Mouse (Mus musculus) left cerebral cortex, adult 2 months (tissue): Measurements from ENCODE around the gene Zdhhc7. TPM values are rescaled to one million over a fixed set of nuclear protein-coding genes. Genes with fewer than 3 reads are reported as not detected.

Source experiments
- DNase-seq, 2 experiments: peaks; one replicate each; pipeline ENCODE4 v3.0.0; 2021 to 2022; ENCODE audit warnings: low spot score in 2 of 2, mixed read lengths in 1 of 2; ENCODE audit errors: extremely low spot score in 1 of 2
- H3K27ac ChIP-seq: fragments of 200-600 bp; 2 replicates; pipeline ENCODE4 v1.8.1; 2022
- H3K4me3 ChIP-seq: fragments of 200-600 bp; 2 replicates; pipeline ENCODE4 v1.8.1; 2022
- CTCF ChIP-seq: fragments of 200-600 bp; IDR thresholded peaks from 2 replicates; pipeline ENCODE4 v1.8.1; 2022; ENCODE audit warnings: antibody characterized with exemption, mild to moderate bottlenecking, moderate library complexity
- intact Hi-C: fragments of 180-260 bp; cut with DNase I; formaldehyde crosslinking; loops from one replicate; pipeline ENCODE4 v1.15.1; 2025
- total RNA-seq, 2 experiments: library from RNA; stranded (reverse); gene quantifications; 2 replicates each; pipeline ENCODE4 v1.2.3; 2021

The Zdhhc7 gene
- total RNA-seq, 2 experiments from 2014 or later = 33.5 to 38.5 TPM

DNA sequence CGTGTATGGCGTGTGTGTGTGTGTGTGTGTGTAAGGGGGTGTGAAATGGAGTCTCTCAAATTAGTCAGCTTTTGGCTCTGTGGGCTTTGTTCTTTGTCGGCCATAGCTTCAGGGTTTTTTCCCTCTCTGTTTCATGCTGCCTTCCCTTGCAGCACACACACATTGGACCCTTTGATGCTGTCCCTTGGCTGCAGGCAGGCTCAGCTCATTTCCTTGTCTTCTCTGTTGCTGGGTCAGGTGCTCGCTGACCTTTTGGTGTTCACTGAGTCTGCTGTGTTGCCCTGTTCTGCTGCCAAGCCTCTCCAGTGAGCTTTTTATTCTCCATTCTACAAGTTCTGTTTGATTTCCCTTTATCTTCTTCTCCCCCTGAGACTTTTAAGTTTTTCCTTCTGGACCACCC lies 28.3 kb upstream of the Zdhhc7 start:
- no peak for TF ChIP-seq CTCF
- intact Hi-C loops = no loop called here
- no peak overlapping the region for H3K4me3 ChIP-seq
- no peak overlapping the region for H3K27ac ChIP-seq
- DNase-seq = no peak

DNA sequence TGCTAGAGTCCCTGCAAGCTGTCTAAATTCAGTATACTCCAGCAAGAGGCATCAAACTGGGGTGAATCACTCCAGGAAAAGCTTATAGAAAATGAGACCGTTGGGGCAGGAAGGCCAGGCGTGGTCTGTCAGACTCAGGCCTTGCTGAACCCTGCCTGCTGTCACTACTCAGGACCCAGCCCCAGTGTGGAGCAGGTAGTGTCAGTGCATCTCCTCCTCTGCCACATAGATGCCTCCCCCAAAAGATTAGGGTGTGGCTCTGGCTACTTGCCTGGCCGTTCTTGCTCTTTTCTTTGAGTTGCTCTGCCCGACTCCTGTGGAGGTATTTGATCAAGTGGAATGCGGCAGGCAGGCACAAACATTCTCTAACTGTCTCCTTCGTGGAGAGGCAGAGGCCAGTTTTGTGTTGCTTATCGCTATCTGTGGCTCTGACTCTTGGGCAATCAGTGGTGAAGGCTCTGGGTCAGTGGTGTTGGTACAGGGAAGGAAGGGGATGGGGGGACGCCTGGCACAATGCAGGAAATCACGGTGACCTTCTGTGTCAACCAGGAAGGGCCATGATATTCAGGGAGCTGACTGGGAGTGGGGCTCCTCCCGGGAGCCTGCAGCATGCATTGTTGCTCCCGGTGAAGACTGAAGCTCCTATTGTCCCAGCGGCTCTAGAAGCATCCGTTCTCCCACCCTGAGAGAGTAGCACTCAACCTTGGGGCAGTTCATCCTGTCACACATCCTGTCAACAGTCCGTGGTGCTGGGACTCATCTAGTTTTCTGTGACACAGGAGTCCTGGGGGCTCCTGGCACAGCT lies 25.3 kb upstream of the Zdhhc7 start:
- intact Hi-C loops = no loop called here
- Histone ChIP-seq H3K27ac (no peak overlapping the region), H3K4me3 (no peak overlapping the region)
- DNase-seq = no peak
- TF ChIP-seq CTCF = no peak

- intact Hi-C loops = no loop called here
Observed at GRCm38 (mm10) chr8:120124836-120125389, 23.6 kb upstream of the Zdhhc7 start.

GRCm38 (mm10) chr8:120124261-120124660 lies 23.0 kb upstream of the Zdhhc7 start:
- DNase-seq = no peak
- no peak overlapping the region for H3K4me3 ChIP-seq
- TF ChIP-seq CTCF = no peak
- 0 out of 2 replicates have a peak overlapping the region, but pooled peaks have one; percentile 26 for H3K27ac ChIP-seq
- intact Hi-C loops = no loop called here

More at GRCm38 (mm10) chr8:120124836-120125389, 23.6 kb upstream of the Zdhhc7 start:
- H3K27ac ChIP-seq = no peak overlapping the region
- no peak for DNase-seq
- no peak overlapping the region for H3K4me3 ChIP-seq
- TF ChIP-seq CTCF = no peak

- intact Hi-C loops = no loop called here
- Histone ChIP-seq H3K4me3 (no peak overlapping the region), H3K27ac (no peak overlapping the region)
- TF ChIP-seq CTCF = no peak
- no peak for DNase-seq
Observed at GRCm38 (mm10) chr8:120120951-120121350, 19.7 kb upstream of the Zdhhc7 start.

- H3K27ac ChIP-seq = peak overlapping the region; percentile 63
- intact Hi-C loops = no loop called here
Observed at GRCm38 (mm10) chr8:120119931-120120330, 18.6 kb upstream of the Zdhhc7 start.

DNA sequence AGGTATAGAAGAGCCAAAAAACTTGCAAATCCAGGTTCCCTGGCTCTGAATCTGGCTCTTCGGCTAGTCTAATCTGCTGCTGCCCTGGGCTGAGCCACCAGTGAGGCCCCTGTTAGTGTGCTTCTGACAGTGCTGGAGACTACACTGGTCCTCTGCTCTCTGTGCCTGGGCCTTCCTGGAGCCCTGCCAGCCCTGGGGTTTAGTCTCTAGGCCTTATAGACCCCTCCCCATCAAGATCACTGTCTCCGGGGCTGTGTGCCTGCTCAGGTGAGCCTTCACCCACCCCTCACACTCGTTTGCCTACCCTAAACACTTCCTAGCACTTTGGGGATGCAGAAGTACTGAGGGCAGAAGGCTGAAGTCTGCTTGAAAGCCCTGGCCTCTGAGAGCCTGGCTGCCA lies 18.1 kb upstream of the Zdhhc7 start:
- no peak for TF ChIP-seq CTCF
- H3K4me3 ChIP-seq = no peak overlapping the region
- intact Hi-C loops = no loop called here

More at GRCm38 (mm10) chr8:120119931-120120330, 18.6 kb upstream of the Zdhhc7 start:
- no peak overlapping the region for H3K4me3 ChIP-seq
- DNase-seq = no peak
- no peak for TF ChIP-seq CTCF

GRCm38 (mm10) chr8:120118847-120119246 lies 17.6 kb upstream of the Zdhhc7 start:
- peak overlapping the region; percentile 63 for H3K27ac ChIP-seq
- TF ChIP-seq CTCF = no peak
- no peak for DNase-seq
- intact Hi-C loops = no loop called here
- H3K4me3 ChIP-seq = no peak overlapping the region

More for the DNA sequence above, 18.1 kb upstream of the Zdhhc7 start:
- DNase-seq = no peak
- H3K27ac ChIP-seq = peak overlapping the region; percentile 63

- intact Hi-C loops = no loop called here
- Histone ChIP-seq H3K27ac (no peak overlapping the region; the same call in 1 of the 2 replicates), H3K4me3 (no peak overlapping the region)
- DNase-seq = no peak
- no peak for TF ChIP-seq CTCF
Observed at GRCm38 (mm10) chr8:120118162-120118561, 16.9 kb upstream of the Zdhhc7 start.

DNA sequence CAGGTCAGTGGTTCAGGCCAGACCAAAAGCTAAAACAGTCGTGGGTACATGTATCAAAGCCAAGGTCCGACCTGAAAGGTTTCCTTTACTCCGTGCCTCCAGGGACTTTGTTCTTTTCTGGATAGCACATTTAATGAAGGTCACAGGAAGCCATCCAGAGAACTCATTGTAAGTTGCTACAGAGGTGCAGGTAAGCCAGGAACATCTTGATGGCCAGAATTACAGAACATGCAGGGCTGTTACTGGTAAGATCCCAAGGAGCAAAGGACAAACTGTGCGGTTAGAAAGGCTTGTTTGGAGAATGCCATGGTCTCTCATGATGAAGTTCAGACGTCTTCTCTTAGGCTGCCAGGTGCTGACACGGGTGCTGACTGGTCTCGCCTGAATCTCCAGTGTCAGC lies 15.3 kb upstream of the Zdhhc7 start:
- DNase-seq = no peak
- Histone ChIP-seq H3K4me3 (no peak overlapping the region), H3K27ac (no peak overlapping the region)
- intact Hi-C loops = no loop called here
- no peak for TF ChIP-seq CTCF

DNA sequence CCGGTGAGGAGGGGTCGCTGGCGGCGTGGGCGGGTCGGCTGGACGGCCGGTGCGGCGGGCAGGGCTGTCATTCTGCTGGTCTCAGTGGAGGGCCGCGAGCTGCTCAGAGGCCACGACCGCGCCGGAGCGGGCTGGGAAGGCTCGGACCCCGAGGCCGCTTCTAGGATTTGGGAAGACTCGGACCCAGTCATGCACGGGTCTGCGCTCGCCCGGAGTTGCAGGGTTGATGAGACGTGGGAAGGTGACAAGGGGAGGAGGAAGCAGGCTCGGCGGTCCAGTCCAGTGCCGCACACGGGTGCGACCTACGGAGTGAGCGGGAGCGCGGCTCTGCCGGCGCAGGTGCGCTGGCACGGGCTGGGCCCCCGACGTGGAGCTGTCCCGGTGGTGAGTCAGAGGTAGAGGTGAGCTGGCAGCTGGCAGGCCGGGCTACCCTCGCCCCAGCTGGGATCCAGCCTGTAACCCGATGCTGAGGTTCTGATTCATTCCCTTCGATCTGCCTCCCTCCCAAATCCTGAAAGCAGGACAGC lies 13.1 kb upstream of the Zdhhc7 start:
- H3K27ac ChIP-seq = peak overlapping the region; percentile 81
- H3K4me3 ChIP-seq = peak overlapping the region; percentile 61
- DNase-seq = peak in 1 of 2 experiments; percentile 45
- intact Hi-C loops = loop anchor here (2.0 kb wide), 1 partner anchor 26 kb away; no protein-coding TSS in a partner anchor
- no peak for TF ChIP-seq CTCF

- intact Hi-C loops = loop anchor here (2.0 kb wide), 1 partner anchor 27 kb away; no protein-coding TSS in a partner anchor
- peak; percentile 65 for TF ChIP-seq CTCF
- DNase-seq = peak; percentile 99 to 100
- H3K4me3 ChIP-seq = peak within 1 kb of the TSS; percentile 61
- H3K27ac ChIP-seq = peak within 1 kb of the TSS; percentile 93
Observed at GRCm38 (mm10) chr8:120113758-120114255, 12.5 kb upstream of the Zdhhc7 start, which contains the start of gene 6430548M08Rik. Gene 6430548M08Rik, plus strand, starts transcription at chr8:120114152.
